Mouse (Mus musculus) cerebellum, postnatal 4 days (tissue): ENCODE data around the gene Pdcd1lg2.
A peak's percentile ranks its signal among the peaks of the same experiment; 100 is the strongest.
"Not testable (repeated sequence)": the region's sequence is repeated elsewhere in the genome, so short reads cannot be mapped to it uniquely, and the experiment has no call there.

Experiments
- DNase-seq, 2 experiments: peaks; one replicate each; pipeline ENCODE4 v3.0.0; 2022; ENCODE audit warnings: low spot score in 2 of 2, mixed read lengths in 1 of 2

Gene Pdcd1lg2

DNA sequence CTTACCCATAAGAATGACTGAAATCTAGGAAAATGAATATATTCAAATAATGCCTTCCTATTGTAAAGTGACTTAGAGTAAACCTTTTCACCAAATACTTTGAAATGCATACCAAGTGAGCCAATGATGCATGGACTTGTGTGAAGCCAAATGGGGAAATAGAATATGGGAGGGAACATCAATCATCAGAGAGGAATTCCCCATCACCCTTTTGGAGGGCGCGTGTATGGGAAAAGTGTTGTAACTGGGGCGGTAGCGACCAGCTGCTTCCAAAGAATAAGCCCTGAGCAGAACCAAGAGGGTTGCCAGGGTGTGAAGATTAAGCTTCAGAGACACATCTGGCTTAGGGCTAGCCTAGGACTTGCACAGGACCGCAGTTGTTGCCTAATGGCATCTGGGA, 27.4 kb upstream of the Pdcd1lg2 start:
- no peak for DNase-seq

DNA sequence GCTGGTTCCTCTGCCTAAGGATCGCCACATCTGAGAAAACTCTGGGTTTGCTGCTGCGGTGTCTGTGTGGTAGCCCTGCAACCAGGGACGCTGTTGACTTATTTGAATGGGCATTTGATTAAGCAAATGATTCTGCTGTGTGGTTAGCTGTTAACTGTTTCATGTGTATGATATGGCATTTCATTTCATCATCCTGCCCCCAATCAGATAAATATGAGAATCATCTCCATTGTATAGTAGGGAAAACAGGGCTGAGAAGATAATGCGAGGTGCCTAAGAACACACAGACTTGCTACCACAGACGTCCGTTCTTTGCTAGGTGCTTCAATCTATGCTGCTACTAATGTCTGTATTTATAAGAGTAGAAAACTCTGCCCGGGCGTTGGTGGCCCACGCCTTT, 26.3 kb upstream of the Pdcd1lg2 start:
- no peak for DNase-seq

DNA sequence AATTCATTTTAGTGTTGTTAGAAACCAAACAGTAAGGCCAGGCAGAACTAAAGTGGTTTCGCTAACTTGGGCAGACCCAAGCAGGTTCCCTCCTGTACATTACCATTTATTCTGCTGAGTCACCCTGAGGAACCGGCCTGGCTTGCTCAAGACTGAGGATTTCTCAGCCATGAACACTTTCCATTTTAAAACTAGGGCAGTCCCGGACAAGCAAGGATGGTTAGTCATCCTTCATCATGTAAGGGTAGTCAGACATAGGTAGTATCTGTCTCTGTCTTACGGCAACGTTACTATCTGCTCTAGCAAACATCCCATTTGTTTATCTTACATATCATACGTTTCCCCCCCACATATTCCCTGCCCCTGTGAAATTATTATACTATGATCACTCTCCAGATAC, 25.7 kb upstream of the Pdcd1lg2 start:
- DNase-seq, result no peak

DNA sequence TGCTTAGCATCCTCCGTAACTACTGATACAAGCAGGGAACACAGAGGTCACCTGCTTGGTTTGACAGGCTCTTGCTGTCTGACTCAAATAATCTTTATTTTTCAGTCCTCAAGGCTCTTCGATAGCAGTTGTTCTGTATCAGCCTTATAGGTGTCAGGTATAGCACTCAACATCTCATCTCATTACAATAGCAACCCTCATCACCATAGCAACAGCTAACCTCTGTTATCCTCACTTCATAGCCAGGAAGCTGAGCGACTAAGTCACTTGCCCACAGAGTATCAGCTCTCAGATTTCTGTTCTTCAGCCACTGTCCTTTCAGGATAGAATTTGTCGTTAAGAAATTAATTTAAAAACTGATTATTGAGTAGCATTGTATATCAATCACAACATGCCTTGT, 24.9 kb upstream of the Pdcd1lg2 start:
- no peak for DNase-seq

DNA sequence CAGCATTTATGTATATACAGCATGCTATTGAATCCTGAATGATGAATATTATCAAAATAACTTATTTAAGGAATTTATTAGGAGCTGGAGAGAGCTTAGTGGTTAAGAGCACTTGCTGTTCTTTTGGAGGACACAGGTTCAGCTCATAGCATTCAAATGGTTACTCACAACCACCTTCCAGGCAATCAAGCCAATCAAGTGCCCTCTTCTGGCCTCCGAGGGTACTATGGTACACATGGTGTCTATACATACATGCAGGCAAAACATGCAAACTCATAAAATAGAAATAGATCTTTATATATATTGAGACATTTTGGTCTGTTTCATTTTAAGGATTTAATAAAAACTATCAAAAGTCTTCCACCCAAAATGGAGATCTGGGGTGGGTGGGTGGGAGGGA, 21.9 kb upstream of the Pdcd1lg2 start:
- no peak for DNase-seq

DNA sequence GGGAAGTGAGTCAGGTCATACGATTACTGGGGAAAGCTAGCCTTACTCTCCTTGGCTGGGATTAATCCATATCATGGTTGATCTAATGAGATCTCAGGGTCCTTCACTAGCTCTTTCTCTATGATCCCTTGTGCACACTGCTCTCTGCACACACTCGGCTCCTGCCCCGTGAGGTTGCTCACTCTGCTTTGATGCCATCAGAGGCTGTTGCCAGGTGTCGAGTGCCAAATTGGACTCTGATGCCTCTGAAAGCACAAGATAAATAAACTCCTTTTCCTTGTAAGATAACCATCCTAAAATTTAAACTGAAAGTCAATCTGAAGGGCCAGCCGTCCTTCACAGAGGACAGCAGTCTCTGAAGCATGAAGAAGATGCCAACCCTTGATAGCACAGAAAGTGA, 20.2 kb upstream of the Pdcd1lg2 start:
- DNase-seq, result no peak

DNA sequence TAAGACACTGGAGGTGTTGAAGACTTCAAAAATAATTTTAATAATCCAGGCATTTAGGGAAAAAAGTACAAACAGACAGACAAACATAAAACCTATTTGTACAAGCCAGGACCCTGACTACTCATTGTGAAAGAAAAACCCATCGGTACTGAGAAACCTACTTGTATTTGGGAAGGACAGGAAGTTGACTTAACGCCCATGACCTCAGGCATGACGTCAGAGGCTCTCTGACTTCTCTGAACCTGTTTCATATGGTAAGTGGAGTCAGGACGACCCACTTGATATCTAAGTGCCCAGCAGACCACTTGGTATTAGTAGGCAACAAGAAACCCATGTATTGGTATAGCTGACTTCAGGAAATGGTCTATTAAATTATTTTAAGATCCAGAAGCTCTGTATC, 19.4 kb upstream of the Pdcd1lg2 start:
- no peak for DNase-seq

DNA sequence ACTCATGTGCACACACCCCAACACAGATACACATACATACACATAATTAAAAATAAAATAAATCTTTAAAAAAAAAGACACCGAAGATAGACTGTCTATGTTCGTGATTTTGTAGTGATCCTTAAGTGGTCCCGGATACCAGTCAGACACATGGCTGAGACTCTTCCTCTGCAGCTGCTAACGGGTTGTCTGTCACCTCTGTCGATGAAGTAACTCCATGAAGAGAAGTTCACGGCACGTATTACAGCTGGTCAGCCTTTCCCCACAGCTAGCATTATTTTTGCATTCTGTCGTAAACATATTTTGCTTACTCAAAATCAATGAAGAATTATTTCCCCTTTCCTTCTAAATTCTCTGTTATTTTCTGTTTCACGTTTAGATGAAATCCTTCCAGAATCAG, 17.4 kb upstream of the Pdcd1lg2 start:
- no peak for DNase-seq

DNA sequence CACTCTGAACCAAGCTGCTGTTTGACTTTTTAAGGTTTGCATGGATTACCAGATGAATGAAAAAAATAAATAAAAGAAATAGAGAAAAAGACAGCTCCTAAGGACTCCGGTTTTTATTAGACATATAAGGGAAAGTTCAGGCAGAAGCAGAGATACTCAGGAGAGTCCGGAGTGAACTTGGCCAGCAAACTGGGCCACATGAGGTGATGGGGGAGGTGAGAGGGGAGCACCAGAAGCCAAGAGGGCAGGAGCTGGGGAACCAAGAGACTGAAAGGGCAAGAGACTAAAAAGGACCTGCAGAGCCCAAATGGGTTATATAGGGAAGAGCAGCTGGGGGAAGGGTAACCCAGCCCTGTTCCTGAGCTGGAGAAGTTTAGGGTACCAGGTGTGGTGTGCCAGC, 16.0 kb upstream of the Pdcd1lg2 start:
- DNase-seq, result no peak

DNA sequence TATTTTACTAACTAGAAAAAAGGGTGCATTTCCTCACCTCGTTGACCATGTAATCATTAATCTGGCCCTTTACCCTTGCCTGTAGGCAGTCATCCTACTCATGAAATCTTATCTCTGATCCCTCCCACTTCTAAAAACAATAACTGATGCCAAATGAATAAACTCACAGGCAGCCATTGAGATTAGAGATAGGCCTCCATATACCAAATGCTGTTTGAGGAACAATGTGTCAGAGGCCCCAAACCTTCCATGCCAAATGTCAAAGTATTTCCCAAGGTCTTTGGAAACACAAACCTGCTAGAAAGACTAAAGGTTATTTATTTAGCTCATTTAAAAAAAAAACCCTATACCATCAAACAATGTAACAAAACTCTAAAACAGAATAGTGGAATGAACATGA, 14.4 kb upstream of the Pdcd1lg2 start:
- no peak for DNase-seq

DNA sequence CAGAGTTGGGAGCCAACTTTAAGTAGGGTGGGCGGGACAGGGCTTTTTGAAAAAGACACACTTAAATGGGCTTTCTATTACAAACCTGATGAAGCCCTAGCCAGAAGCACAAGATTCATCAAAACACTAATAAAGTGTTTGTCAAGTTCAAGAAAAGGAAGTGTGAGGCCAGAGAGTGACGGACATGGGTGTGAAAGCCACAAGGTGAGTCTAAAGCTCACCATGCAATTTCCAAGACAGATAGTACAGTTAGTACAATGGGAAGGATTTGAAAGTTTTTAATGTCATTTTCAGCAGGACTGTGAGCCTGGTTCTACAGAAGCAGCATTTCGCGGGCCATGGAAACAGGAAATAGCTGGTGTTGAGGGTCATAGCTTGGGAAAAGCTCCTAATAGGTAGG, 10.9 kb upstream of the Pdcd1lg2 start:
- no peak for DNase-seq

DNA sequence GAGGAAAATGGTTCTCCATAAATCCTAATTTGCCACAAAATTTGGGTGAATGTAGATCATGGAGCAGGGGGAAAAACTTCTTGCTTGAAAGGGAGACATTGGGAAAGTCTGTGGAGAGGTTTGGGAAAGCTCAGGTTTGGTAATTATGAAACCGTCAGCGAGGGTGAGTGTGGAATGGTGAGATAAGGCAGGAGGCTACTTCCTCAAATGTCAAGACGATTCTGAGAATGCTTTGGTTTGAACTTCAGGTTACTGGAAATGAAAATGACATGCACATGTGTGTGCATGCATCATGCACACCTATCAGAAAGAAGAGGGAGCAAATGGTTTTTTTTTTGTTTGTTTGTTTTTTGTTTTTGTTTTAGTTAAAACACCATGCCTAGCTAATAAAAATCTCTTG, 10.3 kb upstream of the Pdcd1lg2 start:
- DNase-seq, result no peak

DNA sequence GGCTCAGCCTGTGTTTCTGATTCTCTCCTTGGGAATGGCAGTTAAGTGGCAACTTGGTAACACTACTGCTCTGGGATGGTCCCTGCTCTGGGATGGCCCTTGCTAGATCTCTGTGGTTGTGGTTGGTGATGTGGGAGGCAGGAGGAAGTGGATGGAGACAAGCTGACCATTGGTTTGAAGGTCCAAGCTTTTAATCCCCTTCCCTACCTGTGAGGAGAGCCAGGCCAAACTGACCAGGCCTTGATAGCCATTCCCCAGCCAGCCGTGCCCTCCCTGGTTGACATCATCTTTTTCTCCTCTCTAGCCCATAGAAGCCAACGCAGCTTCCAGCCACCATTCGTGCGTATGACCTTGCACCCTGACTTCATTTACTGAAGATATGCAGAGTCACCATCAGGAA, 8.1 kb upstream of the Pdcd1lg2 start:
- DNase-seq, result no peak

DNA sequence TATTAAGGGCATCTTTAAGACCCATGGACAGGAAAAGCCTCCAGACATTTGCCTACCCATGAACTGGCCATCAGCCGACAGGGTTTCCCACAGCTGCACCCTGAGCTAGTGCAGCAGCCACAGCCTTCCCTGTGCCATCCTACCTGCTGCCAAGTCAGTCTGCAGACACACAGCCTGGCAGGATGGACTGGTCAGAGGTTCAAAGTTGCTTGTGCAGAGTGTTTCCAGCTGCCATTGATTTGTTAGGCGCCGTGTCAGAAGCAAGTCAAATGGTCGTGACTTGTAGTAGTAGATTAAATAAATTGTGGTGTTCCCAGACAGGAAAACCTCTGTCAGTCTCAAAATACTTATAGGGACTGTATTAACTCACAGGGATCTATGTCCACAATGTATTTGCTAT, 7.5 kb upstream of the Pdcd1lg2 start:
- DNase-seq, result no peak

DNA sequence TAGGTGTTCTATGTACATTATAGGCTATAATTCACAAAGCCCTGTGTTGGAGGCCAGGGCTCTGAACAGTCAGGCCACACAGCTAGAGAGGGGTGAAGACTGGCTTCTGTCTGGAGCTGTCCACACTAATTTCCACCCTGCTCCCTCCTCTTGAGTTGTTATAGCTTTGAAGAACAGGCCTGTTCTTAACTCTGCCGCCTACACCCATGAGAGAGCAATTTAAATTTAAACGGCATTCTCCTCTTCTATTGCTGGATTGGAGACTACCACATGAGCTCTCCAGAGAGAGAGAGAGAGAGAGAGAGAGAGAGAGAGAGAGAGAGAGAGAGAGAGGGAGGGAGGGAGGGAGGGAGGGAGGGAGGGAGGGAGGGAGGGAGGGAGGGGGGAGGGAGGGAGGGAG, 5.3 kb upstream of the Pdcd1lg2 start:
- no peak for DNase-seq

DNA sequence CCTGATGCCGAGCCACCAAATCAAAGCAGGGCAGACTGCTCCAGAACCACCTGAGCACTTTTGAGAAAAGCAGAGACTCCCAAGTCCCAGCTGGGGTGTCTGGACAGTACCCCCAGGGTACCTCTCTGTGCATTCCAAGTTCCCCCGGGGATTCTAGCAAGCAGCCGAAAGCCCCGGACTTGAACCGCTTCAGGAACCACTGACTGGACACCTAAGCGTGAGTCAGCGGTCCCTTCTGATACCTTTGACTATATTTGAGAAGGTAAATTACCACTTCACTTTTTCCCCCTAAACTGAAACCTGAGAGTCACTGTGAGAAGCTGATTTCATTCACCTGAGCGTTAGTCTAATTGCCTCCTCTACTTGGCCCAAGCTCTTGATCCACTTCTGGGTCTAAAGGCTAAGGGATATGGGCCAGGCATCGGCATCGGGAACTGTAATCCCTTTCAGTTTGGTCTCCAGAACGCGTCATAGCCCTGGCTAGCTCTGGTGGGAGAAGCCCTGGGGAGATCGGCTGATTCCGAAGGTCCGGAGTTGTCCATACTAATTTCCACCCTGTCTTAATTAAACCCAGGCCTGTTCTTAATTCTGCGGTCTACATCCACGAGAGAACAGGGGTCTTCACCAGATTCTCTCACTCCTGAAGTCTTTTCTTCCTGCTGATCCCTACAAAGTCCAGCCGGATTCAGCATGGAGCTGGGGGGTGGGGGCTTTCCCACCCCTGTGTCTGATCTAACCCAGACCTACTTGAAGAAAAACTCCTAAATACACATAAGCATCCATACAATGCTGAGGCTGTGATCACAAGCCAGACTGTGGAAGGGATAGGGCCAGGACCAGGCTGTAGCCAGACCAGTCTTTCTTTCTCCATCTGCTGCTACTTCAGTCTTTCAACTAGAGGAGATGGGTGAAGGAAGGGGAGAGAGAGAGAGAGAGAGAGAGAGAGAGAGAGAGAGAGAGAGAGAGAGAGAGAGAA, 4.4 kb upstream of the Pdcd1lg2 start:
- DNase-seq, result no peak

DNA sequence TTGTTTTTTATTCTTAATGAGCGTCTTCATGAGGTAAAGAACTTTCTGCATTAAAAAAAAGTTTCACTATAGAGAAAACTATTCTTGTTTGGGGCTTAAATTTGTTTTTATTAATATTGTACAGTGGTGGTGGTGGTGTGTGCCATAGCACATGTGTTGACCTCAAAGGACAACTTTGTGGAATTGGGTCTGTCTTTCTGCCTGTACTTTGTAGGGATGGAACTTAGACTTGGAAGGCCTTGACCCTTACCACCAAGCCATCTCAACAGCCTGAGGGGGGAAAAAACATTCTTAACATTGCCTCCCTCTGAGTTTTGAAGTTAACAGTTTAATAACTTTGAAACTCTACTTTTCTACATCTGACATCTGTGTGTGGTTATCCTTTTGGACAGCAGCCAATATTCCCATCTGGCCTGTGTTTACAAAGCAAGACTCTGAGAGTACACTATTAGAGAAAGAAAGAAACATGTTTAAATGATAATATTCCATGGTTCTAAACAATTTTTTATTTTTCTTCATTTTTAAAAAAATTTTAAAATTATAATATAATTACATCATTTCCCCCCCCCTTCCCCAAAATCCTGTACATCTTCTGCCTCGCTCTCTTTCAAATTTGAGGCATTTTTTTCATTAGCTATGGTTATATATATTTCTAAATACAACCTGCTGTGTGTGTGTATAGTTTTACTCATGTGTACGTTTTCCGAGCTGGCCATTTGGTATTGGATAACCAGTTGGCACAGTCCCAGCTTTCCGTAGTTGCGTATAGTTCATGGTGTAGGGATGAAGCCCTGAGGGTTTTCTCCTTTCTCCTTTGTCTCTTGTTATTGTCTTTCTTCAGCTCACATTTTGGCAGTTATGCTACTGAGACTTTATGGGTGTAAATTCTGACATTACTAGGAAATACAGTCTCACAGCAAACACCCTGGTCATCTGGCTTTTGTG, 2.0 kb downstream of the Pdcd1lg2 start:
- peak in 1 of 2 experiments; percentile 6 for DNase-seq

DNA sequence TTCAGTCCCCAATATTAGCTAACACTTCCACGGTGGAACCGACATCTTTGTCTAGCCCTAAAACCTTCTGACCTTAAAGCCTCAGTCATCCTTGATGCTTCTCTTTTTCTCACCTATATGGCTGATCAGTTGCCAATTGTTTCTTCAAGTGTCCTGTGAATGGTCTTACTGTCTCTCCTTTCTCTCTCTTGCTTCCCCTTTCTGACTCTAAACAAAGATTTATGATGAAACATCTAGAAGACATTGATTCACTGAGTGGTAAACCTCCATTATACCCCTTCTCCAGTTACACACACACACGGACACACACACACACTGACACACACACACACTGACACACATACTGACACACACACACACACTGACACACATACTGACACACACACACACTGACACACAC, 3.8 kb downstream of the Pdcd1lg2 start:
- DNase-seq, result no peak

DNA sequence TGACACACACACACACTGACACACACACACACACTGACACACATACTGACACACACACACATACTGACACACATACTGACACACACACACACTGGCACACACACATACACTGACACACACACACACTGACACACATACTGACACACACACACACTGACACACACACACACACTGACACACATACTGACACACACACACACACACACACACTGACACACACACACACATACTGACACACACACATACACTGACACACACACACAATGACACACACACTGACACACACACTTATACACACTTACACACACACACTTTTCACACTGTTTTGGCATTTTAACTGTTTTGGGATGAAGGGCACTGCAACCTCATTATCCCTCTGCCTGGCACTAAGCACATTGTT, 4.2 kb downstream of the Pdcd1lg2 start:
- DNase-seq, result not testable (repeated sequence)

DNA sequence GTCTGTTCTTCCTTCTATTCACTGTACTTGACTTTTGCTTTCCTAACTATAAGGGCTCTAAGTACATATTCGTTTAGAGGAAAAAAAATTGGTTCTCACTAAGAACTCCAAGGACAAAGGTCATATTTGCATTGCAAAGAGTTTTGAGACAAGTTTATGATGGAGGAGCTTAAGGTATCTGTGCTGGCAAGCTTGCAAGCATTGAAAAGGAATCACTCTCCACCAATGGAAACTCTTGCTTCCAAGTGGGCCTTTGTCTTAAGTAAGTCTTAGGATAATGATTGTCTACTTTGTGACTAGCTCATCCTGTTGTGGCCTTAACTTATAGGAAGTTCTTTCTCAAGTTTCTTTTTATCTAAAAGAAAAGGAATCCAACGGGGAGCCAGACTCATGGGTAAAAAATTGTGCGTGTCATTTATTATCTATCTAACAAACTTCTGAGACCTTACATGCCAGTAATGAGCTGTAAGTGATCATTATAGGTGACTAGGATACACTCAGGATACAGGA, 5.7 kb downstream of the Pdcd1lg2 start:
- DNase-seq, result no peak

DNA sequence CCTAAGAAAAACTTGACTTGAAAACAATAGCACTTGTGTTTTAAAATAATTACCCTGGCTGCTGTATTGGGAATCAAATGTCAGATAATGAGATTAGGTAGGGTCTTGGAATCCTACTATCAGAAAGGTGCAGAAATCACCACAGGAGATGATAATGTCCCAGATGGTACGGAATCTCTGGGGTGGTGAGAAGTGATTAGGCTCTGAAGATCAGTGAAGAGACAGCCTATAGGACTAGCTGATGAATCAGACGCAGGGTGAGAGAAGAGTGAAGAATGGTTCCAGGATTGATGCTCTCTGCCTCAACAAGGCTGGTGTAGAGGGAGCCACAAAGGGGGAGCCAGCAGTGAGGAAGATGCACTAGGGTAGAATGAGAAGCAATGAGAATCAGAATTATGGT, 6.5 kb downstream of the Pdcd1lg2 start:
- no peak for DNase-seq

DNA sequence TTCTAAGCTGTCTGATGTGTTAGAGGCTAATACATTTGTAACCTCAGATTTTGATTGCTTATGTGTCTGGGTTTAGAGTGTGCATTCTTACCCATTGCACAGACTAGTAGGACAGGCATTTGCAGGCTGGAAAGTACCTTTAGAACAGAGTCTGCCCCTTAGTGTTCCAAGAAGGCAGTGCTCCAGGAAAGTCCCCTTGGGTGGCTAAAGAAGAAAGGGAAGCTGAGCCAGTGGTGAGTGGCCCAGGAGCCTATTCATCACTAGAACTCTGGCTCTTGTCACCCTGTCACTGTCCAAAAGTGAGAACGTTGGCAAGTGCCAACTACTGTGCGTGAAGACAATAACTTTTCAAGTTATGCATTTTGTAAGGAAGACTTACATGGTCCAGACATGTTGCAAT, 7.2 kb downstream of the Pdcd1lg2 start:
- DNase-seq, result no peak
